Mouse (Mus musculus): ENCODE measurements around the gene Uhrf1. TPM values are rescaled to one million over a fixed set of nuclear protein-coding genes. Genes with fewer than 3 reads are reported as not detected.
"Not testable (repeated sequence)": the region's sequence is repeated elsewhere in the genome, so short reads cannot be mapped to it uniquely, and the experiment has no call there.

Gene Uhrf1
- polyA plus RNA-seq (2014; fragmentation: Nextera tagmentation; extraction: Ambion mirVana), result 42.8 and 44.6 TPM in 2 replicates

DNA sequence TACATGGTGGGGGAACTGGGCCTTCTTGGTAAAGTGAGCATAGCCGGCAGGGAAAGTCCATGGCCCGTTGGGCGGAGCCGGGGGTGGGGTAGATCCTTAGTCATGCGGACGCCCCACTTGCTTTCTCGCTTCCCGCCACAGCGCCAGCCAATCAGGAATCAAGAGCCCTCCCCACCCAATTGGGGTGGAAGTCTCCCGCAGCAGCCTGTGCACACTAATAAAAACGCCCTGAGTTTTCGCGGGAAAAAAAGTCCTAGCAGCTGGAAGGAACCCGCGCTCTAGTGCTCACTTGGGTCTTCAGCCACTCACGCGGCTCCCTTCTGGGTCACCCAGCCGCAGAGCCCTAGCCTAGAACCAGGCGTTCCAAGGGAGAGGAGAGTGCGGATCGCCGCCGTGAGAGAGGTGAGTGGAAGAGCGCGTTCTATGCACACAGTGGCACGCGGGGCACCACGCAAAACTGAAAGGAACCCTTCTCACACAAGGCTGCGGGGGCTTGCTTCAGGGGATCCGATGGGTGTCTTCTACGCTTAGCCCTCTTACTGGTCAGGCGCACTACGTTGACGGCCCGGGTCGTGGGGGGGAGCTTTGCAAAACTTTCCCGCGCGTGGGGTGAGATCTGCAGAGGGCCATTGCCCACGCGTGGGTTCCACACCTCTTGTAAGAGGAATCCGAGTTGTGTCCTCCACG is at the start of gene Uhrf1:
Gene Uhrf1, plus strand, starts transcription at position 162 of the 687 bp plus-strand sequence.
- no peaks in the 10 kb centered on the region for H3K27me3 ChIP-seq (ENCODE audit: control insufficient read depth, insufficient read depth, low read length)
- H3K27ac ChIP-seq (replicated peaks in 1 of 2; ENCODE audit: control insufficient read depth in 1 of 2, insufficient read depth in 1 of 2, low read depth in 2 of 2, low read length in 2 of 2), result peak within 1 kb of the TSS; percentile 80 to 81
- H3K4me3 ChIP-seq (ENCODE audit: control insufficient read depth in 1 of 2, insufficient read depth in 1 of 2, low read depth in 1 of 2, low read length in 2 of 2), result peak within 1 kb of the TSS; percentile 57 to 68
- H3K4me1 ChIP-seq (ENCODE audit: control insufficient read depth in 2 of 2, insufficient read depth in 2 of 2, low read length in 2 of 2), result peaks cover 16 to 29% of the 10 kb centered on the region in 2 experiments
- peak within 1 kb of the TSS; percentile 99 for H3K4me2 ChIP-seq (ENCODE audit: low read length)
- no peaks in the 10 kb centered on the region for H3K9me3 ChIP-seq (ENCODE audit: control insufficient read depth, low read length)
- under 1% methylated on average over 43 of the region's 43 CpGs for WGBS
- ATAC-seq (ENCODE audit: insufficient number of reproducible peaks, insufficient read depth, low FRiP score, low read depth), result peak; percentile 82
- peaks cover 33% of the 10 kb centered on the region for H3K36me3 ChIP-seq (ENCODE audit: control insufficient read depth, insufficient read depth, low read length)
- H3K9ac ChIP-seq (ENCODE audit: low read length), result peak within 1 kb of the TSS; percentile 84

- H3K9ac ChIP-seq (ENCODE audit: low read length), result no peak overlapping the region
- H3K4me2 ChIP-seq (ENCODE audit: low read length), result no peak overlapping the region
- H3K4me3 ChIP-seq (ENCODE audit: control insufficient read depth in 1 of 2, insufficient read depth in 1 of 2, low read depth in 1 of 2, low read length in 2 of 2), result no peak overlapping the region
- H3K36me3 ChIP-seq (ENCODE audit: control insufficient read depth, insufficient read depth, low read length), result peaks cover 22% of the 10 kb centered on the region
- ATAC-seq (ENCODE audit: insufficient number of reproducible peaks, insufficient read depth, low FRiP score, low read depth), result no peak
- H3K27me3 ChIP-seq (ENCODE audit: control insufficient read depth, insufficient read depth, low read length), result no peaks in the 10 kb centered on the region
- H3K4me1 ChIP-seq (ENCODE audit: control insufficient read depth in 2 of 2, insufficient read depth in 2 of 2, low read length in 2 of 2), result peaks cover 19 to 24% of the 10 kb centered on the region in 2 experiments; a peak in 3 of 4 replicates
- WGBS, result 75% methylated on average over 4 of the region's 4 CpGs
- H3K27ac ChIP-seq (replicated peaks in 1 of 2; ENCODE audit: control insufficient read depth in 1 of 2, insufficient read depth in 1 of 2, low read depth in 2 of 2, low read length in 2 of 2), result no peak overlapping the region
- H3K9me3 ChIP-seq (ENCODE audit: control insufficient read depth, low read length), result no peaks in the 10 kb centered on the region
Observed at GRCm38 (mm10) chr17:56254695-56255094, 48.4 kb upstream of the Uhrf1 start.

GRCm38 (mm10) chr17:56255429-56255828 is 47.7 kb upstream of the Uhrf1 start:
- H3K27me3 ChIP-seq (ENCODE audit: control insufficient read depth, insufficient read depth, low read length), result no peaks in the 10 kb centered on the region
- no peaks in the 10 kb centered on the region for H3K9me3 ChIP-seq (ENCODE audit: control insufficient read depth, low read length)
- peak overlapping the region in 1 of 2 experiments; percentile 63; a peak in 1 of 4 replicates for H3K4me3 ChIP-seq (ENCODE audit: control insufficient read depth in 1 of 2, insufficient read depth in 1 of 2, low read depth in 1 of 2, low read length in 2 of 2)
- 0 out of 4 replicates have a peak overlapping the region, but pooled peaks of 1 of the 2 experiments have one; percentile 33 for H3K27ac ChIP-seq (replicated peaks in 1 of 2; ENCODE audit: control insufficient read depth in 1 of 2, insufficient read depth in 1 of 2, low read depth in 2 of 2, low read length in 2 of 2)
- no peak for ATAC-seq (ENCODE audit: insufficient number of reproducible peaks, insufficient read depth, low FRiP score, low read depth)
- peak overlapping the region; percentile 94 for H3K4me2 ChIP-seq (ENCODE audit: low read length)
- peaks cover 22 to 31% of the 10 kb centered on the region in 2 experiments for H3K4me1 ChIP-seq (ENCODE audit: control insufficient read depth in 2 of 2, insufficient read depth in 2 of 2, low read length in 2 of 2)
- 18% methylated on average over 9 of the region's 9 CpGs for WGBS
- peaks cover 29% of the 10 kb centered on the region for H3K36me3 ChIP-seq (ENCODE audit: control insufficient read depth, insufficient read depth, low read length)
- H3K9ac ChIP-seq (ENCODE audit: low read length), result 0 out of 2 replicates have a peak overlapping the region, but pooled peaks have one; percentile 41

- H3K4me2 ChIP-seq (ENCODE audit: low read length), result peak overlapping the region; percentile 94
- H3K4me1 ChIP-seq (ENCODE audit: control insufficient read depth in 2 of 2, insufficient read depth in 2 of 2, low read length in 2 of 2), result peaks cover 25 to 35% of the 10 kb centered on the region in 2 experiments
- under 1% methylated on average over 32 of the region's 32 CpGs for WGBS
- no peaks in the 10 kb centered on the region for H3K27me3 ChIP-seq (ENCODE audit: control insufficient read depth, insufficient read depth, low read length)
- H3K36me3 ChIP-seq (ENCODE audit: control insufficient read depth, insufficient read depth, low read length), result peaks cover 33% of the 10 kb centered on the region
- peak overlapping the region; percentile 58 to 63 for H3K4me3 ChIP-seq (ENCODE audit: control insufficient read depth in 1 of 2, insufficient read depth in 1 of 2, low read depth in 1 of 2, low read length in 2 of 2)
- H3K9me3 ChIP-seq (ENCODE audit: control insufficient read depth, low read length), result no peaks in the 10 kb centered on the region
- peak overlapping the region; percentile 93 to 96 for H3K27ac ChIP-seq (replicated peaks in 1 of 2; ENCODE audit: control insufficient read depth in 1 of 2, insufficient read depth in 1 of 2, low read depth in 2 of 2, low read length in 2 of 2)
- H3K9ac ChIP-seq (ENCODE audit: low read length), result peak overlapping the region; percentile 68
- ATAC-seq (ENCODE audit: insufficient number of reproducible peaks, insufficient read depth, low FRiP score, low read depth), result peak; percentile 86
Observed at GRCm38 (mm10) chr17:56255863-56256238, 47.3 kb upstream of the Uhrf1 start.

- H3K4me2 ChIP-seq (ENCODE audit: low read length), result peak within 1 kb of the TSS; percentile 94
Observed at GRCm38 (mm10) chr17:56256239-56256881, 46.8 kb upstream of the Uhrf1 start, which contains the start of gene Fem1a. Gene Fem1a, plus strand, starts transcription at chr17:56256810.

GRCm38 (mm10) chr17:56257181-56257894 is 45.8 kb upstream of the Uhrf1 start:
- Histone ChIP-seq H3K9ac (ENCODE audit: low read length) (peak overlapping the region; percentile 81), H3K4me1 (ENCODE audit: control insufficient read depth in 2 of 2, insufficient read depth in 2 of 2, low read length in 2 of 2) (peaks cover 35 to 50% of the 10 kb centered on the region in 2 experiments), H3K4me3 (ENCODE audit: control insufficient read depth in 1 of 2, insufficient read depth in 1 of 2, low read depth in 1 of 2, low read length in 2 of 2) (peak overlapping the region; percentile 63), H3K27ac (replicated peaks in 1 of 2; ENCODE audit: control insufficient read depth in 1 of 2, insufficient read depth in 1 of 2, low read depth in 2 of 2, low read length in 2 of 2) (peak overlapping the region; percentile 58 to 89; a peak in 3 of 4 replicates), H3K27me3 (ENCODE audit: control insufficient read depth, insufficient read depth, low read length) (no peaks in the 10 kb centered on the region), H3K9me3 (ENCODE audit: control insufficient read depth, low read length) (no peaks in the 10 kb centered on the region), H3K4me2 (ENCODE audit: low read length) (peak overlapping the region; percentile 94), H3K36me3 (ENCODE audit: control insufficient read depth, insufficient read depth, low read length) (peaks cover 48% of the 10 kb centered on the region)
- 11% methylated on average over 36 of the region's 58 CpGs for WGBS
- no peak for ATAC-seq (ENCODE audit: insufficient number of reproducible peaks, insufficient read depth, low FRiP score, low read depth)

More at GRCm38 (mm10) chr17:56256239-56256881, 46.8 kb upstream of the Uhrf1 start, which contains the start of gene Fem1a:
- Histone ChIP-seq H3K4me3 (ENCODE audit: control insufficient read depth in 1 of 2, insufficient read depth in 1 of 2, low read depth in 1 of 2, low read length in 2 of 2) (peak within 1 kb of the TSS; percentile 63), H3K27ac (replicated peaks in 1 of 2; ENCODE audit: control insufficient read depth in 1 of 2, insufficient read depth in 1 of 2, low read depth in 2 of 2, low read length in 2 of 2) (peak within 1 kb of the TSS; percentile 93 to 96), H3K9me3 (ENCODE audit: control insufficient read depth, low read length) (no peaks in the 10 kb centered on the region), H3K4me1 (ENCODE audit: control insufficient read depth in 2 of 2, insufficient read depth in 2 of 2, low read length in 2 of 2) (peaks cover 27 to 40% of the 10 kb centered on the region in 2 experiments), H3K36me3 (ENCODE audit: control insufficient read depth, insufficient read depth, low read length) (peaks cover 38% of the 10 kb centered on the region), H3K27me3 (ENCODE audit: control insufficient read depth, insufficient read depth, low read length) (no peaks in the 10 kb centered on the region), H3K9ac (ENCODE audit: low read length) (peak within 1 kb of the TSS; percentile 81)
- under 1% methylated on average over 28 of the region's 28 CpGs for WGBS
- ATAC-seq (ENCODE audit: insufficient number of reproducible peaks, insufficient read depth, low FRiP score, low read depth), result peak; percentile 86

DNA sequence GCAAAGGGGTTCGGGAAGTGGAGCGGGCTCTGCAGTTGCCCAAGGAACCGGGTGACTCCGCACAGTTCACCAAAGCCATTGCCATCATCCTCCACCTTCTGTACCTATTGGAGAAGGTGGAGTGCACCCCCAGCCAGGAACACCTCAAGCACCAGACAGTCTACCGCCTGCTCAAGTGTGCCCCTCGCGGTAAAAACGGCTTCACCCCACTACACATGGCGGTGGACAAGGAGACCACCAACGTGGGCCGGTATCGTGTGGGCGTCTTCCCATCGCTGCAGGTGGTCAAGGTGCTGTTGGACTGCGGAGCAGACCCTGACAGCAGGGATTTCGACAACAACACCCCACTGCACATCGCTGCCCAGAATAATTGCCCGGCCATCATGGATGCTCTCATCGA is 44.9 kb upstream of the Uhrf1 start:
- WGBS, result 93% methylated on average over 19 of the region's 19 CpGs
- H3K4me3 ChIP-seq (ENCODE audit: control insufficient read depth in 1 of 2, insufficient read depth in 1 of 2, low read depth in 1 of 2, low read length in 2 of 2); H3K27ac ChIP-seq (replicated peaks in 1 of 2; ENCODE audit: control insufficient read depth in 1 of 2, insufficient read depth in 1 of 2, low read depth in 2 of 2, low read length in 2 of 2); ATAC-seq (ENCODE audit: insufficient number of reproducible peaks, insufficient read depth, low FRiP score, low read depth); H3K9ac ChIP-seq (ENCODE audit: low read length); H3K27me3 ChIP-seq (ENCODE audit: control insufficient read depth, insufficient read depth, low read length); H3K9me3 ChIP-seq (ENCODE audit: control insufficient read depth, low read length): not testable (repeated sequence)
- H3K4me2 ChIP-seq (ENCODE audit: low read length), result peak overlapping the region; percentile 94
- H3K36me3 ChIP-seq (ENCODE audit: control insufficient read depth, insufficient read depth, low read length), result peaks cover 52% of the 10 kb centered on the region
- peaks cover 43 to 58% of the 10 kb centered on the region in 2 experiments for H3K4me1 ChIP-seq (ENCODE audit: control insufficient read depth in 2 of 2, insufficient read depth in 2 of 2, low read length in 2 of 2)

Measured in heart, embryonic 14.5 days (tissue).